Mouse (Mus musculus) cortical plate, adult 2 months (tissue): ENCODE results near the gene Slpi.

Experiments used
- CTCF ChIP-seq: fragments of 200-500 bp; IDR thresholded peaks from 2 replicates; pipeline ENCODE4 v1.5.1; 2011; ENCODE audit warnings: mild to moderate bottlenecking, control low read depth, low read length; ENCODE audit not compliant: insufficient read depth; ENCODE audit errors: extremely low read depth
- POLR2A ChIP-seq: fragments of 200-500 bp; IDR thresholded peaks from 2 replicates; pipeline ENCODE4 v1.6.1; 2011; ENCODE audit warnings: mild to moderate bottlenecking, low read length, control low read depth; ENCODE audit not compliant: insufficient read depth; ENCODE audit errors: extremely low read depth

GRCm38 (mm10) chr2:164425401-164425800 is 36.5 kb upstream of the Slpi start:
- TF ChIP-seq CTCF (no peak), POLR2A (no peak)
